25 mouse cellular contexts compared by ENCODE assay signal in genomic region chr10:109249781-109250180, GRCm38 (mm10).
"Had no signal": no experiment of that assay in that cellular context is flagged by ENCODE, and none has a peak within 500 bp of the region (broad histone marks: within the 10 kb centered on the region; RNA-seq: fewer than 3 reads in every experiment).

No protein-coding gene starts in this region.

- H3K9ac ChIP-seq: heart, embryonic 12.5 days; hindbrain, embryonic 12.5 days; hindbrain, embryonic 14.5 days; intestine, embryonic 15.5 days; limb, embryonic 12.5 days; liver, embryonic 13.5 days; liver, embryonic 15.5 days had no signal

- H3K9me3 ChIP-seq: heart, embryonic 10.5 days; heart, embryonic 12.5 days; hindbrain, embryonic 10.5 days; hindbrain, embryonic 12.5 days; intestine, embryonic 15.5 days; limb, embryonic 12.5 days; liver, embryonic 13.5 days; liver, embryonic 15.5 days had no signal

- H3K4me3 ChIP-seq: heart, embryonic 10.5 days; heart, embryonic 12.5 days; hindbrain, embryonic 10.5 days; hindbrain, embryonic 12.5 days; intestine, embryonic 15.5 days; layer of hippocampus, adult 2 months; left cerebral cortex, adult 2 months; limb, embryonic 12.5 days; liver, embryonic 13.5 days; liver, embryonic 15.5 days had no signal

- H3K27ac ChIP-seq: heart, embryonic 10.5 days; hindbrain, embryonic 10.5 days; hindbrain, embryonic 12.5 days; hindbrain, embryonic 14.5 days; intestine, embryonic 15.5 days; layer of hippocampus, adult 2 months; left cerebral cortex, adult 2 months; limb, embryonic 12.5 days; liver, embryonic 13.5 days; liver, embryonic 15.5 days had no signal

- ATAC-seq: hindbrain, embryonic 16.5 days; inflammation-experienced regulatory T-cells, adult 6 months; intestine, embryonic 15.5 days; intestine, postnatal 0 days had no signal

- H3K4me2 ChIP-seq: heart, embryonic 12.5 days; hindbrain, embryonic 12.5 days; hindbrain, embryonic 14.5 days; intestine, embryonic 15.5 days; limb, embryonic 12.5 days; liver, embryonic 11.5 days; liver, embryonic 13.5 days; liver, embryonic 15.5 days had no signal

- H3K27me3 ChIP-seq: heart, embryonic 12.5 days; hindbrain, embryonic 12.5 days; intestine, embryonic 15.5 days; limb, embryonic 12.5 days; liver, embryonic 13.5 days; liver, embryonic 15.5 days had no signal

- H3K4me1 ChIP-seq: heart, embryonic 10.5 days; heart, embryonic 12.5 days; hindbrain, embryonic 10.5 days; hindbrain, embryonic 12.5 days; intestine, embryonic 15.5 days; limb, embryonic 12.5 days; liver, embryonic 13.5 days; liver, embryonic 15.5 days had no signal

- H3K36me3 ChIP-seq: heart, embryonic 10.5 days; heart, embryonic 12.5 days; hindbrain, embryonic 10.5 days; hindbrain, embryonic 12.5 days; intestine, embryonic 15.5 days; limb, embryonic 12.5 days; liver, embryonic 13.5 days; liver, embryonic 15.5 days had no signal

- DNase-seq: gastrocnemius, postnatal 14 days; heart, adult 18-20 months; heart, postnatal 10 days; heart, postnatal 4 days; kidney, adult 18-20 months; kidney, adult 8-10 months; kidney, postnatal 10 days; kidney, postnatal 25 days; kidney, postnatal 4 days; liver; liver, embryonic 13.5 days had no signal
